8 mouse cellular contexts compared by ENCODE assay signal in genomic region chr4:136185375-136185774, GRCm38 (mm10). TPM values are rescaled to one million over a fixed set of nuclear protein-coding genes. Genes with fewer than 3 reads are reported as not detected.
DNase-seq lines count a peak whose midpoint lies in the region; ATAC-seq and TF ChIP-seq lines count a peak whose summit lies in the region.
"Had no signal": no experiment of that assay in that cellular context is flagged by ENCODE, and none has a peak within 500 bp of the region (broad histone marks: within the 10 kb centered on the region; RNA-seq: fewer than 3 reads in every experiment).

No protein-coding gene starts in this region.

- no peak for ATAC-seq in stomach, embryonic 16.5 days (ENCODE audit: insufficient read depth, low FRiP score)
- ATAC-seq in stomach, postnatal 0 days (ENCODE audit: low FRiP score, low TSS enrichment) = no peak; the same call in 1 of the 2 replicates
- no peak for ATAC-seq in inflammation-experienced regulatory T-cells, adult 6 months
- ATAC-seq in forebrain, embryonic 16.5 days = no peak

- no peak for TF ChIP-seq CTCF in stomach, postnatal 0 days (IDR thresholded peaks at IDR 0.05; ENCODE audit: low read depth)

- H3K27me3 ChIP-seq in stomach, embryonic 16.5 days (ENCODE audit: control insufficient read depth, insufficient read depth, low read length) = no peaks in the 10 kb centered on the region
- H3K27me3 ChIP-seq in stomach, postnatal 0 days (ENCODE audit: control insufficient read depth, insufficient read depth, low read length) = no peaks in the 10 kb centered on the region
- H3K27me3 ChIP-seq in forebrain, embryonic 16.5 days (replicated peaks; ENCODE audit: control insufficient read depth, insufficient read depth, low read length) = no peaks in the 10 kb centered on the region
- H3K27me3 ChIP-seq: limb, embryonic 12.5 days had no signal

- intact Hi-C loops in gastrocnemius, postnatal 14 days (cut with DNase I; ENCODE audit: low total_unique reads) = no loop called here

- H3K9ac ChIP-seq in stomach, embryonic 16.5 days (ENCODE audit: low read length) = peak overlapping the region; percentile 41; the same call in 1 of the 2 replicates
- H3K9ac ChIP-seq in stomach, postnatal 0 days (ENCODE audit: low read length) = no peak overlapping the region
- no peak overlapping the region for H3K9ac ChIP-seq in forebrain, embryonic 16.5 days (replicated peaks; ENCODE audit: low read depth, low read length)
- H3K9ac ChIP-seq: limb, embryonic 12.5 days had no signal

- H3K9me3 ChIP-seq in stomach, embryonic 16.5 days (replicated peaks; ENCODE audit: control insufficient read depth, low read length) = no peaks in the 10 kb centered on the region
- no peaks in the 10 kb centered on the region for H3K9me3 ChIP-seq in stomach, postnatal 0 days (ENCODE audit: control insufficient read depth, low read length)
- H3K9me3 ChIP-seq in forebrain, embryonic 16.5 days (ENCODE audit: control insufficient read depth, low read length) = no peaks in the 10 kb centered on the region
- H3K9me3 ChIP-seq: limb, embryonic 12.5 days had no signal

- peaks cover 27% of the 10 kb centered on the region for H3K4me1 ChIP-seq in stomach, embryonic 16.5 days (ENCODE audit: control insufficient read depth, insufficient read depth, low read length)
- 0 out of 2 replicates have a peak, but pooled peaks cover 1% of the 10 kb centered on the region for H3K4me1 ChIP-seq in stomach, postnatal 0 days (replicated peaks; ENCODE audit: control insufficient read depth, insufficient read depth)
- H3K4me1 ChIP-seq in forebrain, embryonic 16.5 days (replicated peaks; ENCODE audit: control insufficient read depth, insufficient read depth, low read length) = peaks cover 18% of the 10 kb centered on the region

- H3K4me3 ChIP-seq in stomach, embryonic 16.5 days (replicated peaks; ENCODE audit: low read length) = no peak overlapping the region
- no peak overlapping the region for H3K4me3 ChIP-seq in stomach, postnatal 0 days (ENCODE audit: low read depth, low read length)
- H3K4me3 ChIP-seq in forebrain, embryonic 16.5 days (replicated peaks; ENCODE audit: low read length) = no peak overlapping the region
- H3K4me3 ChIP-seq: limb, embryonic 12.5 days had no signal

- no peak for TF ChIP-seq EP300 in stomach, postnatal 0 days (optimal IDR thresholded peaks at IDR 0.05)

- no peak for DNase-seq in stomach, postnatal 0 days (ENCODE audit: low spot score)
- DNase-seq in gastrocnemius, postnatal 14 days = peak; percentile 82
- peak; percentile 69 for DNase-seq in kidney, postnatal 14 days
- peak; percentile 21 for DNase-seq in telencephalon, adult 2 months (ENCODE audit: low read depth, low spot score)

- 51% methylated on average over 9 of the region's 9 CpGs for WGBS in stomach, embryonic 16.5 days
- WGBS in stomach, postnatal 0 days = 47% methylated on average over 9 of the region's 9 CpGs
- 85% methylated on average over 9 of the region's 9 CpGs for WGBS in forebrain, embryonic 16.5 days

- no peaks in the 10 kb centered on the region for H3K36me3 ChIP-seq in stomach, embryonic 16.5 days (ENCODE audit: control insufficient read depth, insufficient read depth, low read length)
- no peaks in the 10 kb centered on the region for H3K36me3 ChIP-seq in stomach, postnatal 0 days (ENCODE audit: control insufficient read depth, insufficient read depth, low read length)
- no peaks in the 10 kb centered on the region for H3K36me3 ChIP-seq in forebrain, embryonic 16.5 days (ENCODE audit: control insufficient read depth, insufficient read depth)

- no peak overlapping the region; the same call in 1 of the 2 replicates for H3K27ac ChIP-seq in stomach, embryonic 16.5 days (ENCODE audit: low read length)
- no peak overlapping the region for H3K27ac ChIP-seq in stomach, postnatal 0 days (replicated peaks)
- no peak overlapping the region for H3K27ac ChIP-seq in forebrain, embryonic 16.5 days (ENCODE audit: low read length)
- H3K27ac ChIP-seq: limb, embryonic 12.5 days had no signal

- H3K4me2 ChIP-seq in stomach, embryonic 16.5 days (ENCODE audit: low read depth, low read length) = no peak overlapping the region
- H3K4me2 ChIP-seq in stomach, postnatal 0 days (replicated peaks; ENCODE audit: low read depth) = no peak overlapping the region
- no peak overlapping the region for H3K4me2 ChIP-seq in forebrain, embryonic 16.5 days (ENCODE audit: low read length)
- H3K4me2 ChIP-seq: limb, embryonic 12.5 days had no signal

RNA-seq across cellular contexts. Expression of gene E2f2, which starts 13.2 kb away (rescaled TPM):
- 7.7 and 9.3 TPM in 2 replicates for polyA plus RNA-seq in stomach, embryonic 16.5 days (2015; fragmentation: Nextera tagmentation; extraction: Ambion mirVana)
- 0.91 and 1.5 TPM in 2 replicates for polyA plus RNA-seq in stomach, postnatal 0 days (2015; fragmentation: Nextera tagmentation; extraction: Ambion mirVana)
- total RNA-seq in gastrocnemius, postnatal 14 days (2021) = 1 to 10 TPM; 4.0 to 6.5 TPM
- 10 to 100 TPM; 15.0 to 44.4 (median 16.8) TPM for polyA plus RNA-seq in inflammation-experienced regulatory T-cells, adult 6 months (2017; shearing (Covaris generic))
- 3.9 and 4.3 TPM in 2 replicates for polyA plus RNA-seq in forebrain, embryonic 16.5 days (2015; fragmentation: Nextera tagmentation; extraction: Ambion mirVana)

RNA-seq across cellular contexts. Expression of gene Asap3, which starts 20.8 kb away (rescaled TPM):
- 7.0 and 7.1 TPM in 2 replicates for polyA plus RNA-seq in stomach, embryonic 16.5 days (2015; fragmentation: Nextera tagmentation; extraction: Ambion mirVana)
- 1.6 and 1.9 TPM in 2 replicates for polyA plus RNA-seq in stomach, postnatal 0 days (2015; fragmentation: Nextera tagmentation; extraction: Ambion mirVana)
- 1 to 10 TPM; 4.0 to 5.9 TPM for total RNA-seq in gastrocnemius, postnatal 14 days (2021)
- polyA plus RNA-seq in inflammation-experienced regulatory T-cells, adult 6 months (2017; shearing (Covaris generic)) = under 1 TPM in 1 of 3 experiments, not detected in 2; 0.16 TPM
- polyA plus RNA-seq in forebrain, embryonic 16.5 days (2015; fragmentation: Nextera tagmentation; extraction: Ambion mirVana) = 3.7 and 4.1 TPM in 2 replicates

RNA-seq across cellular contexts. Expression of gene Id3, which starts 42.1 kb away (rescaled TPM):
- polyA plus RNA-seq in stomach, embryonic 16.5 days (2015; fragmentation: Nextera tagmentation; extraction: Ambion mirVana) = 271 and 285 TPM in 2 replicates
- polyA plus RNA-seq in stomach, postnatal 0 days (2015; fragmentation: Nextera tagmentation; extraction: Ambion mirVana) = 201 and 224 TPM in 2 replicates
- 10 to 100 TPM; 28.4 to 28.7 TPM for total RNA-seq in gastrocnemius, postnatal 14 days (2021)
- polyA plus RNA-seq in inflammation-experienced regulatory T-cells, adult 6 months (2017; shearing (Covaris generic)) = 100 to 1,000 TPM; 125 to 343 (median 290) TPM
- polyA plus RNA-seq in forebrain, embryonic 16.5 days (2015; fragmentation: Nextera tagmentation; extraction: Ambion mirVana) = 85.1 and 102 TPM in 2 replicates
